Mouse (Mus musculus): ENCODE data around the gene Kcnf1. TPM values are rescaled to one million over a fixed set of nuclear protein-coding genes. Genes with fewer than 3 reads are reported as not detected.

The Kcnf1 gene
- polyA plus RNA-seq (2012; ENCODE audit: insufficient read depth, insufficient read length, missing spikeins) = not detected in 2 replicates

DNA sequence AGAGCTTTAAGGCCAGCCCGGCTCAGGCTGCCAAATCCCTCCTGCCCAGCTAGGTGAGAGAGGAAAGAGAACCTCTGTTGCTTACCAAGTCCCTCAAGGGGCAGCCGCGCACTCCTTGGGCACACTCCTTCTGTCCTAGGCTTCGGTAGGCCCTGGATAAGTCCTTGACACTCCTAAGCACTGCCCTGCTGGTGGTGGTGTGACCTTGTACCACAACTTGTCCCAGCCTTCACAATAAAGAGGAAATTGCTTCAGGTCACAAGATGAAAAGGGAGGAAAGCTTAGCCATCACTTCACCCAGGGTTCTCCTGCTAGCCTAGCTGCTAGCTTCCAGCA, at the start of gene Kcnf1:
Gene Kcnf1, minus strand, starts transcription at position 132 of the 336 bp plus-strand sequence.
- no peak within 1 kb of the TSS for H3K27ac ChIP-seq (replicated peaks; ENCODE audit: low read depth, low read length)
- peak within 1 kb of the TSS; percentile 20; the same call in 1 of the 2 replicates for H3K4me3 ChIP-seq (ENCODE audit: insufficient read depth, low read depth, low read length)
- no peaks in the 10 kb centered on the region for H3K4me1 ChIP-seq (ENCODE audit: control insufficient read depth, insufficient read depth, insufficient read length, low read length)

DNA sequence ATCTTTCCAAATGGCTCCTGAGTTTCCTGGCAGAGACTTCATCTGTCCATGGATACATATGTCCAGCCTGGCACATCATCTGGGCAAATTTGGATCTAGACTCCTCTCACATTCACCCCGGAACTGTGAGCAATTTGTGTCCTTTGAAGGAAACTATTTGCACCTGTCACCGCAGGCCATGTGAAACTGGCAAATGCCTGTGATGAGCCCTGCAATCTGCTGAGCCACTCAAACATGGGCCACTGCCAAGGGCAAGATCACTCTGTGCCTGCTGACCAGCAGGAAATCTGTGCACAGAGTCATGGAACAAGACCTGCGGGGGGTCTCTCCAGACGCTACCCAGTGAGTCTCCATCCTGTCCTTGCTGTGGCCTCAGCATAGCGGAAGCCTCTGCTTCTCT, 48.3 kb upstream of the Kcnf1 start:
- no peaks in the 10 kb centered on the region for H3K4me1 ChIP-seq (ENCODE audit: control insufficient read depth, insufficient read depth, insufficient read length, low read length)
- no peak overlapping the region for H3K27ac ChIP-seq (replicated peaks; ENCODE audit: low read depth, low read length)

DNA sequence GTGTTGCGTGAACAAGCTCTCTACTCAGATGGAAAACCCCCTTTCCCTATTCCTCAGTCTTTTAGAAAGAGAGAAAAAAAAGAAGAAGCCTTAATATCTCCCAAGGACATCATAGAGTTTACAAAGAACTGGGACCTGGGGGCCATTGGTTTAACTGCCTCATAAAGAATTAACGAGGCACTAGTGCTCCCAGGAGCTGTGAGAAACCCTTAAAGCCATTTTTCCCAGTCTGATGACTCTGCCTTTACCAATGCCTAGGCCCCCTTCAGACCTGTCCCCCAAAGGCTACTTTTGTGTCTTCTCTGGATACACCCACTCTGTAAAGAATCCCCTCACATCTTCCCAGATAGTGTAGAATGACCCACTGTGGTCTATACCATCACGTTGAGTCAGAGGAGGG, 46.4 kb upstream of the Kcnf1 start:
- Histone ChIP-seq H3K4me1 (ENCODE audit: control insufficient read depth, insufficient read depth, insufficient read length, low read length) (no peaks in the 10 kb centered on the region), H3K27ac (replicated peaks; ENCODE audit: low read depth, low read length) (no peak overlapping the region), H3K4me3 (ENCODE audit: insufficient read depth, low read depth, low read length) (no peak overlapping the region)

More for the DNA sequence above, 48.3 kb upstream of the Kcnf1 start:
- H3K4me3 ChIP-seq (ENCODE audit: insufficient read depth, low read depth, low read length) = no peak overlapping the region

DNA sequence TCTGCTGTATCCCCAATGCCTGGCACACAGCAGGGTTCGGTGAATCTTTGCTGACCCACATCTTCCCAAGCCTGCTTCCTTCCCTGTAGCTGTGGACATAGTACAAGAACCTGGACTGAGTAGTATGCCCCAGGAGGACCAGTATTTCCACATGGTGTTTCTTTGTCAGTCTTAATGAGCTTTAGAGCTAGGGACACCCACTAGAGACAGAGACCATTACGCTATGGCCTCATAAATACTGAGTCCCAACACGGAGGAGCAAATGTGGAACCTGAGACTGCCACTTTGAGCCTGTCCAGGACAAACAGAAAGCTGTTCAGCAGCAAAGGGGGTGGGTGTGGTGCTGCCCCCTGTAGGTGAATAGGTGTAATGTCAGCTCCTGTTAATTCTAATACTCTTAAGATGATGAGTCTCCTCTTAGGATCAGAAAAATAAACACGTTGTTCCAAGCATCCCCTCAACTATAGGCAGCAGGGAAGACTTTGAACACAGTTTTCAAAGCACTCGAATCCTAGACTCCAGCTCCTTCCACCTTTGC, 45.3 kb upstream of the Kcnf1 start:
- Histone ChIP-seq H3K4me1 (ENCODE audit: control insufficient read depth, insufficient read depth, insufficient read length, low read length) (no peaks in the 10 kb centered on the region), H3K4me3 (ENCODE audit: insufficient read depth, low read depth, low read length) (no peak overlapping the region), H3K27ac (replicated peaks; ENCODE audit: low read depth, low read length) (no peak overlapping the region)

DNA sequence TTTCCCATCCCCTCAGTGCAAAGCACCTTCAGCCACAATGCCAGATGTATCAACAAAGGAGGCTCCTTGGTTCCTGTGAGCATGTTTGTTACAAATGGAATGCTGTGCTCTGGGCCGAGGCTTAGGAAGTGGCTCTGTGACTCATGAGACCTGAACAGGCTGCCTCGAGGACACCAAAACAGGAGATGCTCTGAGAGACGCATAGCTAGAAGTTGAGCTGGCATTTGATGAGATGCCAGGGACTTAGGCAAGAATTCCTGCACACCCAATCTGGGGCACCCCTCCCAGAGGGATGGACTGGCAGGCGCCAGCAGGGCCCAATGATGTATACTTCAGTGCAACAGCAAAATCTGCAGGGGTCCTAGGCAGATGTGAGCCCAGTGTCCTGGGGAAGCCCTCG, 43.9 kb upstream of the Kcnf1 start:
- H3K4me1 ChIP-seq (ENCODE audit: control insufficient read depth, insufficient read depth, insufficient read length, low read length) = no peaks in the 10 kb centered on the region
- H3K27ac ChIP-seq (replicated peaks; ENCODE audit: low read depth, low read length) = no peak overlapping the region
- H3K4me3 ChIP-seq (ENCODE audit: insufficient read depth, low read depth, low read length) = no peak overlapping the region

DNA sequence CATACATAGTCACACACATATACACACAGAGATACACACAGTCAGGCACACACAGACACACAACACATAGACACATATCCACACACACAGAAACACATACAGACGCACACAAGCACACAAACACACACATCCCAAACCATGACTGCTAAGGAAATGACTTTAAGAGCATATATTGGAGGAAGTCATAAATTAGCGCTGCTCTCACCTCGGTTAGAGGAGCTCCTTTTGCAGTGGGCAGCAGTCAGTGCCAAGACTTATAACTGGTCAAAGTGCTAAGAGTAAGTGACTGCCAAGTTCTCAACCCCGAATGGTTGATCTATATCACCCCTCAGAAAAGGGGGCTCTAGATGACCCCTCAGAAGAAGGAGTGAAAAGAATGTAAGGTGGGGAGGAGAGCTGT, 42.4 kb upstream of the Kcnf1 start:
- Histone ChIP-seq H3K4me3 (ENCODE audit: insufficient read depth, low read depth, low read length) (no peak overlapping the region), H3K4me1 (ENCODE audit: control insufficient read depth, insufficient read depth, insufficient read length, low read length) (no peaks in the 10 kb centered on the region), H3K27ac (replicated peaks; ENCODE audit: low read depth, low read length) (no peak overlapping the region)

DNA sequence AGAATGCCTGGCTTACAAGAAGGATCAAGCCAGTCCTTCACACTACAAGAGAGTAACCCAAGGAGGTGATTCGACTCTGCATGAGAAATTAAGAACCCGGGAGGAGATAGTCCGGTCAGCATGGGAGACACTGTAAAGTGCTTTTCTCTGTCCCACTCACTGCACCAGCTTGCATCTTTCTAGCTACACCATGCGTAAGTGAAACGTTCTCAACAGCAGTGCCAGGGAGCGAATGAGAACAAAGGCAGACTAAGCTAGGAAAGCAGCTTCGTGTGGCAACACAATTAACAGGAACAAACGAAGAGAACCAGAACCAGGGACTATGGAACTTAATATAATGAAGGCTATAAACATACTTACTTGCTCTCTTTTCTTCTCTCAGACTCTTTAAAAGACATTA, 41.7 kb upstream of the Kcnf1 start:
- Histone ChIP-seq H3K4me1 (ENCODE audit: control insufficient read depth, insufficient read depth, insufficient read length, low read length) (no peaks in the 10 kb centered on the region), H3K4me3 (ENCODE audit: insufficient read depth, low read depth, low read length) (no peak overlapping the region), H3K27ac (replicated peaks; ENCODE audit: low read depth, low read length) (no peak overlapping the region)

DNA sequence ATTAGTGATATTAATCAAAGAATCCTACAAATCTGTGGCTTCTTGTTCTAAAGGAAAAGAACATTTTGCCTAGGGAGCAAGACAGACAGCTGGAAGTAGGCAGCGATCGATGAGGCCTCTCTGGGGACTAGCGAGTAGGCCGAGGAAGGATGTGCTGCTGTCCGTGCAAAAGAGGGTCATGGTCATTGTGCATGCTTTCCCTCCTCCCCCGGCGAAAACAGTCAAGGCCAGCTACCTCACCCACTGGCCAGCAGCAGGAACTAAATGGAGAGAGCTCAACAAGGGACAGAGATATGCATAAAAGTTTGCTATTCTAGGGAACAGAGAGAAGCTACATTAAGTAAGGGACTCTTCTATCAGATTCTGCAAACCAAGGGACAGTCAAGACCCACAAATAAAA, 39.1 kb upstream of the Kcnf1 start:
- Histone ChIP-seq H3K27ac (replicated peaks; ENCODE audit: low read depth, low read length) (no peak overlapping the region), H3K4me3 (ENCODE audit: insufficient read depth, low read depth, low read length) (no peak overlapping the region), H3K4me1 (ENCODE audit: control insufficient read depth, insufficient read depth, insufficient read length, low read length) (no peaks in the 10 kb centered on the region)

DNA sequence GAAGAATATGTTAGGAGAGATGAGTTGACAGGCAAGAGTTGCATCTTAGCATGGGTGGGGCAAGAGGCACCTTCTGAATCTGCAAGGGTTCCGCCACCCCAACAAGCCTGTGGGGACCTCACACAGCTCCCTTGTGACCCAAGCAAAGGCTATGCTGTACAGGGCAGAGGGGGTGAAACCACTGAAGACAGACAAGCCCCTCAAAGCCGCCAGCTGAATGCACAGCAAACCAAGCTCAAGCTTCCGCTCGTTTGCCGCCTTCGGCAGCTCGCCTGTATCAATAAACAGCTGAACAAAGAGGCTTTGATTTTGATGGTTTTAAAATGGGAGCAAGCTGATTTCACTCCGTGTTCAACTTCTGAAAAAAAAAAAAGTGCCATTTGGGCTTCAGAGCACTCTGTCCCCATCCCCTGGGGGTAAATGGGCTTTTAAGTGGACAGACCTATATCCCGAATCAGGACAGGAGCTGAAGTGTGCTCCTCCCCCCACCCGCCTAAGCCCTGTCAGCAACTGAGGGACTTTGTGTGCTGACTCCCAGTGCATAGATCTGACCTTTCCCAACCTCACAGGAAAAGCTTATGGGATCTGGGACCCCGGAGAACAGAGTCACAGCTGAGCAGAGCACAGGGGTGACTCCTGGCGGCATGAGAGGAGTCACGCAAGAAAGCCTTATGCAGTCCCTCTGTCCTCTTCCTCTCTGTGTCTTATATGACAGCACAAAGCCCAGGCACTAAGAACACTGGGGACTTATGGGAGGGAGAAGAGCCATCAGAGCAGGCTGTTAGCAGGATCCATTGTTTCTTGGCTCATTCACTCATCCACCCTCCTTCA, 26.0 kb upstream of the Kcnf1 start:
- Histone ChIP-seq H3K4me1 (ENCODE audit: control insufficient read depth, insufficient read depth, insufficient read length, low read length) (no peaks in the 10 kb centered on the region), H3K27ac (replicated peaks; ENCODE audit: low read depth, low read length) (no peak overlapping the region), H3K4me3 (ENCODE audit: insufficient read depth, low read depth, low read length) (no peak overlapping the region)

DNA sequence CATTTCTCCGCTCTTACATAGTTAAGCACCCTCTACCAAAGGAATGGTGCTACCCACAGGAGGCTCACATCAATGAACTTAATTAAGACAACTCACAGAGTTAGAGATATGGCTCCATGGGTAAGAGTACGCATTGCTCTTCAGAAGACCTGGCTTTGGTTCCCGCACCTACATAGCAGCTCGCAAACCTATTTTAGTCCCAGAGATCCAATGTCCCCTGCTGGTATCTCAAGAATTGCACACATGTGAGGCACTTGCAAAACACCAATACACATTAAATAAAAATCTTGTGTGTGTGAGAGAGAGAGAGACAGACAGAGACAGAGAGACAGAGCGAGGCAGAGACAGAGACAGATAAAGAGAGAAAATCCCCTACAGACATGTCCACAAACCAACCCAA, 21.9 kb upstream of the Kcnf1 start:
- no peak overlapping the region for H3K27ac ChIP-seq (replicated peaks; ENCODE audit: low read depth, low read length)
- H3K4me1 ChIP-seq (ENCODE audit: control insufficient read depth, insufficient read depth, insufficient read length, low read length) = no peaks in the 10 kb centered on the region
- H3K4me3 ChIP-seq (ENCODE audit: insufficient read depth, low read depth, low read length) = no peak overlapping the region

DNA sequence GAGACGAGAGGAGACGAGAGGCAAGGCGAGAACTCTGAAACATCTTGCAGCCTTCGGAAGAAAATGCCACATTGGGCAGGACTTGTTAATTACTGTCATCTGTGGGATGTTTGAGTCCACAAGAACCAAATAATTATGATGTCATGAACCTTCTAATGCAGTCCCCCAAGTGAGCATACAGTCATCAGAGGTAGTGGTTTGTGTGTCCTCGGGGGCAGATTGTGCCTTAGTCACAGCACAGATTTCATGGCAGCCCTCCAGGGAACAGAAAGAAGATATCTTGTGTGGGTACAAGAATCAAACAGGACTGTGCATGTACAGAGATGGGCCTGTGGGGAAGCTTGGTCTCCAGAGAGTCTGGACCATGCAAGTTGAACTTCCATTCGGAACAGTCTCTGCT, 17.5 kb upstream of the Kcnf1 start:
- Histone ChIP-seq H3K4me1 (ENCODE audit: control insufficient read depth, insufficient read depth, insufficient read length, low read length) (no peaks in the 10 kb centered on the region), H3K4me3 (ENCODE audit: insufficient read depth, low read depth, low read length) (no peak overlapping the region), H3K27ac (replicated peaks; ENCODE audit: low read depth, low read length) (no peak overlapping the region)

DNA sequence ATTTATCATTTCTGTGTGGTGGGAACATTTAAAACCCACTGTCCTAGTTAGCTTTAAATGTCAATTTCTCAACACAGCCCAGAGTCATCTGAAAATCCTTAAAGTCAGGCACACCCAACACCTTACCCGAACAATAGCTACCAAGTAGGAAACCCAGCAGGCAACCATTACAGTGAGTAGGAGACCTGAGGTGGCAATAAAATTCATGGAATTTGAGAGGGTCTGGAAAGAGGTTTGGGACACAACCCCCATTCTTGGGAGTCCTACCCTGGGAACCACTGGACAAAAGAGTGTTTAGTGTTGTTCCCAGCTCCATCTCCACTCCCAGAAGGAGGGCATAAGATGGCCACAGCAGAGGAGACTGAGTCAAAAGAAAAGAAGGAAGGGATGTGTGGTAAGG, 16.6 kb upstream of the Kcnf1 start:
- Histone ChIP-seq H3K27ac (replicated peaks; ENCODE audit: low read depth, low read length) (no peak overlapping the region), H3K4me1 (ENCODE audit: control insufficient read depth, insufficient read depth, insufficient read length, low read length) (no peaks in the 10 kb centered on the region)

DNA sequence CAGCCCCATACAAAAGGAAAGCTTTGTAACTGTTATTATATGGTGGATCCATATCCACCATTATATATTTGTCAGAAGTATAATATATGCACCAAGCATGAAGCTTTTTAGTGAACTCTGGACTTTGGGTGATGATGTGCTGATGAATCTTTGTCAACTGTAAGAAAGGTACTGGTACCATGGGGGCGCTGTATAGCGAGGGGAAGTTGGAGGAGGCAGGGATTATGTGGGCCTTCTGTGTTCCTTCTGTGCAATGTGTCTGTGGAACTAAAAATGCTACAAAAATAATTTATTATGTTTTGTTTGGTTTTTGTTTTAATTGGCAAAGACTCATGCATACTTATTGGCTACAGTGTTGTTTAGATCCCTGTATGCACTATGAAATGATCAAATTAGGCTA, 16.2 kb upstream of the Kcnf1 start:
- no peak overlapping the region for H3K27ac ChIP-seq (replicated peaks; ENCODE audit: low read depth, low read length)
- H3K4me3 ChIP-seq (ENCODE audit: insufficient read depth, low read depth, low read length) = no peak overlapping the region
- H3K4me1 ChIP-seq (ENCODE audit: control insufficient read depth, insufficient read depth, insufficient read length, low read length) = no peaks in the 10 kb centered on the region

More for the DNA sequence above, 16.6 kb upstream of the Kcnf1 start:
- H3K4me3 ChIP-seq (ENCODE audit: insufficient read depth, low read depth, low read length) = no peak overlapping the region

DNA sequence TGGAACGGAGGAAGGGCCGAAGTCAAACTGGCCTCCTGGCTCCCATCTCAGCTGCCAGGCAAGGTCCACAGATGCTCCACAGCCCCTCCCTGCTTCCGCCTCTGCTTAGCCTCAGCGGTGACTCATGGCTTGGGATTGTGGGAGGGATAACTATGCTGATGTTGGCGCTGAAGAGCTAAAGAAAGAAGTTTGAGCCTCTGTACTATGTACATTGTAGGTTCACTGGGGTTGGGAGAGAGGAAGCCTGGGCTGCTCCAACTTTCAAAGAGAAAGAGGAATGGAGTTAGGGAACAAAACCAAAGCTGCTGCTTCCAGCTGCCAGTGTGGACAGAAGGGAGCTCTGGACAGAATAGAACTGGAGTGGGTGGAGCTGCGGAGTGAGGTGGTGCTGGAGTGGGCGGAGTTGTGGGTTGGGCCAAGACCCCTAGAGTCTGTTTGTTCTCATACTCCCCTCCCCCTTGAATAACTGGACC, 7.7 kb upstream of the Kcnf1 start:
- H3K4me1 ChIP-seq (ENCODE audit: control insufficient read depth, insufficient read depth, insufficient read length, low read length) = no peaks in the 10 kb centered on the region
- H3K4me3 ChIP-seq (ENCODE audit: insufficient read depth, low read depth, low read length) = no peak overlapping the region
- H3K27ac ChIP-seq (replicated peaks; ENCODE audit: low read depth, low read length) = no peak overlapping the region

DNA sequence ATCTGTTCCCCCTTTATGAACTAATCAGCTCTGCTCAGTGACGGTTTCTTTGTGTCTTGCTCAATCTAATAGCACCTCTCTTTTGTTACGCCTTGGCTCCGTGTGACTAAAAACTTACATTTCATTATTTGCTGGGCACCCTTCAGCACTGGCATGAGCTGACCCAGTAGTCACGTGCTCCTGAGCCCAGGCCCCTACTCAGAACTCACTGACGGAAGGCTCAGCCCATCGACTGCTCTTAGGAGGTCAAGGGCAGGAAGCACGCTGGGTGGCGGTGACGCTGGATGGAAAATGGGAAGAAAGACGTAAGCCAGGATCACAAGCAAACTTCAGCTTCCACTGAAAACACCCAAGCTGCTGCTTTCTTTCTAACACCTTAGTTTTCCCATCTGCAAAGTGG, 7.1 kb upstream of the Kcnf1 start:
- Histone ChIP-seq H3K4me3 (ENCODE audit: insufficient read depth, low read depth, low read length) (no peak overlapping the region), H3K4me1 (ENCODE audit: control insufficient read depth, insufficient read depth, insufficient read length, low read length) (no peaks in the 10 kb centered on the region), H3K27ac (replicated peaks; ENCODE audit: low read depth, low read length) (no peak overlapping the region)
